Mouse (Mus musculus) kidney, postnatal 25 days (tissue): Measurements from ENCODE around the gene Chsy1.

Source experiments
- DNase-seq, 2 experiments: peaks; one replicate each; pipeline ENCODE4 v3.0.0; 2021; ENCODE audit warnings: mixed read lengths in 2 of 2

The Chsy1 gene

GRCm38 (mm10) chr7:66108961-66109854, at the start of gene Chsy1:
Gene Chsy1 (plus strand): TSS chr7:66109515.
- peak; percentile 86 to 95 for DNase-seq

GRCm38 (mm10) chr7:66060066-66060956, 49.0 kb upstream of the Chsy1 start:
- peak; percentile 91 to 94 for DNase-seq

DNA sequence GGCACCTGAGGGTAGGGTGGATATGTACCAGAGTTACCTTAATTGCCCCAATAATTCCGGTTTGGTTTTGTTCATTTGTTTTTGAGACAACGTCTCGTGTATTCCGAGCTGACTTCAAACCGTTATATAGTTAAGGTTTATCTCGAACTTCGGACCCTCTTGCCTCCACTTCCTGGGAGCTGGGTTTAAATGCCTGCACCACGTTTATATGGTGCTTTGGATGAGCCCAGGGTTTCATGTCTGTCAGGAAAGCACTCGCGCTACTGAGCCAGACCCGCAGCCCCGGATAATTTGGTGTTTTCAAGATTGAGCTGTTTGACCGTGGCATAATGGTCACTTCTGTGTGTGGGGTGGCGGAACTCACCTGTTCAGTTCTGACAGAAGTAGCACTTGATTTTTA, 48.3 kb upstream of the Chsy1 start:
- no peak for DNase-seq

GRCm38 (mm10) chr7:66076411-66076810, 32.9 kb upstream of the Chsy1 start:
- peak in 1 of 2 experiments; percentile 22 for DNase-seq

DNA sequence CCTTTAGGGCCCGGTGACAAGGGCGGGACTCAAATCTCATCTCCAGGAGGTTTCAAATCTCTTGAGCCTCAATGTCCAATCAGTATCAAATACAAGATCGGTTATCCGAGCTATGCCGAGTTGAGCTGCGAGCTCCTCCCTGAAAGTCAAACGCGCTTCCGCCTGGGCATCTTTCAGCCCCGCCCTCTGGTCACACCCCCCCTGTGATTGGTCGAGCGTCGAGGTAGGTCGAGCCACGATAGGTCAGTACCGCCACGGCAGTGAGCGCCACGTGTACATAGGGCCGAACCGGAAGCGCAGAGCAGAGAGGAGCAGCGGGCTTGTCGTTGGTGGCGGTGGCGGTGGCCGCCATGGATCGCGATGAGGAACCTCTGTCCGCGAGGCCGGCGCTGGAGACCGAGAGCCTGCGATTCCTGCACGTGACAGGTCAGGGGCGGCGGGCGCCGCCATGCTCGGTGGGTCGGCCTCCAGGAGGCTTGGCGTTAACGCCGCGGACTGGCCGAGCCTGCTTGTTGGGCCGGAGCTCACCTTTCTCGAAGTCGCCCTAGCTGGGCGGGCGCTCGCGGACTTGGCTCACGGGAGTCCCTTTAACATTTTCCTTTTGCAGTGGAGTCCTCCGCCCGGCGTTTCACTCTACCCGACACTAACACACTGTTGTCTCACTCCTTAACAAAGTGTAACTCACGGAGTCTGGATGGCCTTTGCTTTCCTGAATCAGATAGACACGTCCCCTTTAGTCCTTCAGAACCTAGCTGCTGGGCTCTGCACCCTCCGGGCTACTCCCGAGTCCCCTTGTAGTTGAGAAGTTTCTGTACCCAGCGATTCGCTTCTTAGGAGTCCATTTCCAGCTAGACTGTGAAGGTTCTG, 29.7 kb upstream of the Chsy1 start, which contains the start of gene Selenos:
Gene Selenos (plus strand): TSS at position 286 of the 867 bp plus-strand sequence.
- peak; percentile 97 to 98 for DNase-seq

GRCm38 (mm10) chr7:66080231-66080613, 29.1 kb upstream of the Chsy1 start:
- no peak for DNase-seq

DNA sequence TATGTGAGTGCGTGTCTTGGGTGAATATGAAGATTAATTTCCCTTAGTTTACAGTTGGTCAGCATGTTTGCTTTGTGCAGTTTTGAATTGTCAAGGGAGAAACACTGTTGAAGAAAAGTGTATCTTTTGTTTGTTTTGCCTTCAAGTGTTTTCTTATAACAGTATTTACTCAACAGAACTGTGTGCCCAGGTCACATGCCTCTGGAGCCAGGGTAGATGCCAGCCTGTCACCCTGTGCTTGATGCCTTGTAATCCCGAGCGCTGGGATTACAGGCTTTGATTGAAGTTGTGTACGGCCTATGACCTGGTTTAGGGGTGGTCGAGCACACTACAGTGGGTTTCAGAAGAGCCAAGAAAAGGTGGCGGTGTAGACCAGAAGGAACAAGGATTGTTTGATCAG, 25.6 kb upstream of the Chsy1 start:
- DNase-seq = no peak

- no peak for DNase-seq
Observed at GRCm38 (mm10) chr7:66084546-66084945, 24.8 kb upstream of the Chsy1 start.

GRCm38 (mm10) chr7:66087652-66088051, 21.7 kb upstream of the Chsy1 start:
- no peak for DNase-seq

GRCm38 (mm10) chr7:66088077-66088476, 21.2 kb upstream of the Chsy1 start:
- no peak for DNase-seq

- DNase-seq = peak; percentile 25 to 41
Observed at GRCm38 (mm10) chr7:66090676-66091190, 18.6 kb upstream of the Chsy1 start.

GRCm38 (mm10) chr7:66091553-66091952, 17.8 kb upstream of the Chsy1 start:
- DNase-seq = no peak

GRCm38 (mm10) chr7:66092656-66093055, 16.7 kb upstream of the Chsy1 start:
- DNase-seq = no peak

- peak; percentile 39 to 50 for DNase-seq
Observed at GRCm38 (mm10) chr7:66094141-66094540, 15.2 kb upstream of the Chsy1 start.

DNA sequence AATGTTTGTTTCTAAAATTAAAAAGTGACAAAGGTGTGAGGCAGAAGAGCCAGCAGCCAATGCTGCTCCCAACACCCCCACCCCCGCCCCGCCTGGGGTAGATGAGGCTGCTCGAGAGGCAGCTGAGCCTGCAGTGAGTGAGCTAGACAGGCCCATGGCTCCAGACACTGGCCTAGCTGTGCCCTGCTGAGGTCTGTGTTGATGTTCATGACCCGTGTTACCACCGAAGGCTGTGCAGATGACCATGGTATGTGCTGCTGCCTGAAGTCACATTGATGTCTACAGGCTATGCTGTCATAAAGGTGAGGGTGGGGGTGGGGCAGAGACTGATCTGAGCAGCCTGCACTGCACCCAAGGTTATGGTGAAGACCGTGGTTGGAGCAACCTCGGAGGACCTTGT, 10.5 kb upstream of the Chsy1 start:
- no peak for DNase-seq

DNA sequence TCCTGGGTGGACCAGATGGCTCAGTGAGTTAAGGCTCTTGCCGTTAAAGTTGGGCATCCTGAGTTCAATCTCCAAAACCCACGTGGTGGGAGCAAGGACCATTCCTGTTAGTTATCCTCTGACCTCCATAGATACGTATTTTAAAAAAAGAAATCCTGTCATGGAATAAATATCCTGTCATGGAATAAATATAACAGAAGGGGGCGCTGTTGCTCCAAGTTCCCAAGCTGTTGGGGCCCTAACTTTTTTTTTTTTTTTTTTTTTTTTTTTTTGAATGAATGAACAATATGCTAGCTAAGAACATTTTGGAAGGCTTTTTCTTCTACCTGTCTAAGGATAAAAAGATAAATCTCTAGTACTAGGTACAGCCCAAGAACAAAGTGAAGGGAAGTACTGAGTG, 7.4 kb upstream of the Chsy1 start:
- DNase-seq = peak in 1 of 2 experiments; percentile 40

- no peak for DNase-seq
Observed at GRCm38 (mm10) chr7:66104531-66104930, 4.8 kb upstream of the Chsy1 start.

DNA sequence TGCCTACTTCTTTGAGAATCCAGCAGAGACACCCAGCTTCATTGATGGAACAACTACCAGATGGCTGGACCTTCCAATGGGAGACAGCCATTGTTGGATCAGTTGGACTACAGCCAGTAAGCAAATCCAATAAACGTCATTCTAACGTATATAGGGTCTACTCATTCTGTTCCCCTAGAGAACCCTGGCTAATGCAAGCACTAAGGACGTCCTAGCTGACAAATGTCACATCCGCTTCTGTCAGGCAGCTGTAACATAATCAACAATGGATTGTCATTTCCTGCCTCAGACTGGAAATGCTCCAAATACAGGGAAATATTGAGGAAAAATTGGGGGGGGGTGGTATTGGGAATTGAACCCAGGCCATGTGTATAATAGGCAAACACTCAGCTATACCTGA, 3.5 kb upstream of the Chsy1 start:
- no peak for DNase-seq

GRCm38 (mm10) chr7:66106581-66107056, 2.7 kb upstream of the Chsy1 start:
- DNase-seq = peak; percentile 26 to 36

GRCm38 (mm10) chr7:66107206-66107605, 2.1 kb upstream of the Chsy1 start:
- peak in 1 of 2 experiments; percentile 38 for DNase-seq

DNA sequence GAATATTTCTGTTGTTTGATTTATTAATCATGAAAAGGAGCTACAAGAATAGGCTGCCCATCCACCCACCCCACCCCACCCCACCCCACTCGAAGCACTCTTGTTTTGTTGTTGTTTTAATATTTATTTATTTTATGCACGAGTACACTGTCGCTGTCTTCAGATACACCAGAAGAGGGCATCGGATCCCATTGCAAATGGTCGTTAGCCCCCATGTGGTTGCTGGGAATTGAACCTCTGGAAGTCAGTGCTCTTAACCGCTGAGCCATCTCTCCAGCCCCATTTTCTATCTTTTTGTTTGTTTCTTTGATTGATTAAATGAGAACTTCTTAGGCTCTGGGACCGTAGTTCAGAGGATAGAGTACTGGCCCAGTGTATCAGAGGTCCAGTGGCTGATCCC, 1.4 kb upstream of the Chsy1 start:
- DNase-seq = peak; percentile 51 to 54
